8 mouse cellular contexts compared by ENCODE assay signal in the genomic region with DNA sequence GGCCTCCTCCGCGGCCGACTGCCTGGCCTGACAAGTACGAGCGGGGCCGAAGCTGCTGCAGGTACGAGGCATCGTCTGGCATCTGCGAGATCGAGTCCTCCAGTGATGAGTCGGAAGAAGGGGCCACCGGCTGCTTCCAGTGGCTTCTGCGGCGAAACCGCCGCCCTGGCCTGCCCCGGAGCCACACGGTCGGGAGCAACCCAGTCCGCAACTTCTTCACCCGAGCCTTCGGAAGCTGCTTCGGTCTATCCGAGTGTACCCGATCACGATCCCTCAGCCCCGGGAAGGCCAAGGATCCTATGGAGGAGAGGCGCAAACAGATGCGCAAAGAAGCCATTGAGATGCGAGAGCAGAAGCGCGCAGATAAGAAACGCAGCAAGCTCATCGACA. TPM values are rescaled to one million over a fixed set of nuclear protein-coding genes. Genes with fewer than 3 reads are reported as not detected.
A peak's percentile ranks its signal among the peaks of the same experiment; 100 is the strongest.
DNase-seq lines count a peak whose midpoint lies in the region; ATAC-seq lines count a peak whose summit lies in the region.

No protein-coding gene starts in this region.

- peak; percentile 16 for DNase-seq in kidney, postnatal 4 days
- no peak for DNase-seq in kidney, postnatal 36 days
- no peak for DNase-seq in forebrain, embryonic 11.5 days (ENCODE audit: low spot score)
- DNase-seq in limb, embryonic 11.5 days (ENCODE audit: low spot score), result peak; percentile 38
- DNase-seq in thymus, postnatal 0 days (ENCODE audit: low spot score), result no peak
- DNase-seq in urinary bladder, postnatal 10 days (ENCODE audit: low spot score), result no peak
- no peak for DNase-seq in left cerebral cortex, adult 8-10 months (ENCODE audit: low spot score in 2 of 2)

- H3K4me1 ChIP-seq in forebrain, embryonic 11.5 days (replicated peaks; ENCODE audit: control insufficient read depth, insufficient read depth, low read length), result peaks cover 4% of the 10 kb centered on the region; the same call in 1 of the 2 replicates
- peaks cover 9% of the 10 kb centered on the region; the same call in 1 of the 2 replicates for H3K4me1 ChIP-seq in limb, embryonic 11.5 days (ENCODE audit: control insufficient read depth, insufficient read depth, low read length)
- H3K4me1 ChIP-seq in neural tube, embryonic 13.5 days (replicated peaks), result peaks cover 45% of the 10 kb centered on the region

- H3K4me2 ChIP-seq in forebrain, embryonic 11.5 days (ENCODE audit: low read depth, low read length, severe bottlenecking), result peak overlapping the region; percentile 46
- H3K4me2 ChIP-seq in limb, embryonic 11.5 days (ENCODE audit: low read depth, severe bottlenecking), result peak overlapping the region; percentile 57
- H3K4me2 ChIP-seq in neural tube, embryonic 13.5 days, result peak overlapping the region; percentile 54

- peaks cover 21% of the 10 kb centered on the region for H3K9me3 ChIP-seq in forebrain, embryonic 11.5 days (ENCODE audit: control insufficient read depth, low read length)
- peaks cover 31% of the 10 kb centered on the region for H3K9me3 ChIP-seq in limb, embryonic 11.5 days (ENCODE audit: control insufficient read depth, low read length)
- peaks cover 54% of the 10 kb centered on the region for H3K9me3 ChIP-seq in neural tube, embryonic 13.5 days

- no peak overlapping the region for H3K27ac ChIP-seq in forebrain, embryonic 11.5 days (ENCODE audit: low read depth, low read length)
- no peak overlapping the region for H3K27ac ChIP-seq in limb, embryonic 11.5 days (replicated peaks; ENCODE audit: low read depth, low read length)
- H3K27ac ChIP-seq in neural tube, embryonic 13.5 days (replicated peaks), result no peak overlapping the region

- H3K36me3 ChIP-seq in forebrain, embryonic 11.5 days (ENCODE audit: control insufficient read depth, insufficient read depth, low read length), result no peaks in the 10 kb centered on the region
- H3K36me3 ChIP-seq in limb, embryonic 11.5 days (ENCODE audit: control insufficient read depth, insufficient read depth, low read length), result no peaks in the 10 kb centered on the region
- peaks cover 12% of the 10 kb centered on the region for H3K36me3 ChIP-seq in neural tube, embryonic 13.5 days

- no peak for ATAC-seq in forebrain, embryonic 11.5 days (replicated peaks; ENCODE audit: low FRiP score)
- ATAC-seq in limb, embryonic 11.5 days (ENCODE audit: insufficient number of reproducible peaks, low FRiP score, low TSS enrichment, low read depth), result no peak
- no peak for ATAC-seq in neural tube, embryonic 13.5 days (ENCODE audit: low read depth)

- H3K9ac ChIP-seq in forebrain, embryonic 11.5 days (ENCODE audit: low read length), result no peak overlapping the region
- H3K9ac ChIP-seq in limb, embryonic 11.5 days (ENCODE audit: low read length), result no peak overlapping the region
- peak overlapping the region; percentile 38 for H3K9ac ChIP-seq in neural tube, embryonic 13.5 days

- H3K27me3 ChIP-seq in forebrain, embryonic 11.5 days (ENCODE audit: control insufficient read depth, insufficient read depth, low read length), result peaks cover 34% of the 10 kb centered on the region
- peaks cover 22% of the 10 kb centered on the region for H3K27me3 ChIP-seq in limb, embryonic 11.5 days (ENCODE audit: control insufficient read depth, insufficient read depth, low read length)
- H3K27me3 ChIP-seq in neural tube, embryonic 13.5 days, result peaks cover 49% of the 10 kb centered on the region

- peak overlapping the region; percentile 29 for H3K4me3 ChIP-seq in forebrain, embryonic 11.5 days (ENCODE audit: low read depth, low read length)
- peak overlapping the region; percentile 25 for H3K4me3 ChIP-seq in limb, embryonic 11.5 days (ENCODE audit: low read depth, low read length)
- H3K4me3 ChIP-seq in neural tube, embryonic 13.5 days, result peak overlapping the region; percentile 34

- 57% methylated on average over 34 of the region's 34 CpGs for WGBS in forebrain, embryonic 11.5 days
- 58% methylated on average over 34 of the region's 34 CpGs for WGBS in limb, embryonic 11.5 days
- 62% methylated on average over 33 of the region's 34 CpGs for WGBS in neural tube, embryonic 13.5 days

RNA-seq across cellular contexts. Expression of a gene that starts 15.6 kb away (rescaled TPM):
- 1,123 and 1,194 TPM in 2 replicates for polyA plus RNA-seq in forebrain, embryonic 11.5 days (2014; fragmentation: Nextera tagmentation; extraction: Ambion mirVana)
- 1,406 and 1,468 TPM in 2 replicates for polyA plus RNA-seq in limb, embryonic 11.5 days (2014; fragmentation: Nextera tagmentation; extraction: Ambion mirVana)
- polyA plus RNA-seq in neural tube, embryonic 13.5 days (2015; fragmentation: Nextera tagmentation; extraction: Ambion mirVana), result 1,617 and 1,631 TPM in 2 replicates
- polyA plus RNA-seq in thymus, postnatal 0 days (2015; fragmentation: Nextera tagmentation; extraction: Ambion mirVana), result 679 TPM in 2 replicates
- total RNA-seq in left cerebral cortex, adult 8-10 months (2022), result 1,000 to 10,000 TPM; 1,754 to 1,798 (median 1,783) TPM

RNA-seq across cellular contexts. Expression of a gene that starts 46.7 kb away (rescaled TPM):
- polyA plus RNA-seq in forebrain, embryonic 11.5 days (2014; fragmentation: Nextera tagmentation; extraction: Ambion mirVana), result 6.5 and 7.3 TPM in 2 replicates
- polyA plus RNA-seq in limb, embryonic 11.5 days (2014; fragmentation: Nextera tagmentation; extraction: Ambion mirVana), result 8.6 and 13.0 TPM in 2 replicates
- 14.3 and 28.0 TPM in 2 replicates for polyA plus RNA-seq in neural tube, embryonic 13.5 days (2015; fragmentation: Nextera tagmentation; extraction: Ambion mirVana)
- polyA plus RNA-seq in thymus, postnatal 0 days (2015; fragmentation: Nextera tagmentation; extraction: Ambion mirVana), result 4.1 and 5.4 TPM in 2 replicates
- 1 to 10 TPM in 3 of 4 experiments, under 1 TPM in 1; 0.91 to 3.4 (median 1.6) TPM for total RNA-seq in left cerebral cortex, adult 8-10 months (2022)

Comparison
In these comparisons a context has a peak if more than half of its experiments do, and no peak if none do; other contexts are left out.
1. DNase-seq: peak in kidney, postnatal 4 days (2 of 2) and limb, embryonic 11.5 days (single experiment); none in kidney, postnatal 36 days (0 of 2), forebrain, embryonic 11.5 days (single experiment), thymus, postnatal 0 days (single experiment), urinary bladder, postnatal 10 days (single experiment) and left cerebral cortex, adult 8-10 months (0 of 2).
2. Peak in every context shown above with its lines, with median percentiles within 50 percentile points of each other: H3K4me2 ChIP-seq and H3K4me3 ChIP-seq.